Mouse (Mus musculus) right cerebral cortex, postnatal 36 days (tissue): ENCODE results near the gene Mfsd13b.
"Not testable (repeated sequence)": the region's sequence is repeated elsewhere in the genome, so short reads cannot be mapped to it uniquely, and the experiment has no call there.

Source experiments
- DNase-seq, 2 experiments: peaks; one replicate each; pipeline ENCODE4 v3.0.0; 2022; ENCODE audit warnings: low spot score in 2 of 2, mixed read lengths in 1 of 2

Gene Mfsd13b

GRCm38 (mm10) chr7:120982200-120982841 lies at the start of gene Mfsd13b, which contains the start of gene Cdr2:
Gene Mfsd13b (plus strand): TSS chr7:120982509.
Gene Cdr2 (minus strand): TSS chr7:120982312.
- DNase-seq, result peak; percentile 87 to 94

GRCm38 (mm10) chr7:120933110-120933509 lies 49.2 kb upstream of the Mfsd13b start:
- no peak for DNase-seq

- no peak for DNase-seq
Observed at GRCm38 (mm10) chr7:120933680-120934195, 48.6 kb upstream of the Mfsd13b start.

GRCm38 (mm10) chr7:120934716-120935115 lies 47.6 kb upstream of the Mfsd13b start:
- DNase-seq, result no peak

GRCm38 (mm10) chr7:120936522-120936921 lies 45.8 kb upstream of the Mfsd13b start:
- DNase-seq, result no peak

- DNase-seq, result no peak
Observed at GRCm38 (mm10) chr7:120938206-120938605, 44.1 kb upstream of the Mfsd13b start.

- no peak for DNase-seq
Observed at GRCm38 (mm10) chr7:120940343-120940742, 42.0 kb upstream of the Mfsd13b start.

GRCm38 (mm10) chr7:120941214-120941613 lies 41.1 kb upstream of the Mfsd13b start:
- DNase-seq, result no peak

- no peak for DNase-seq
Observed at GRCm38 (mm10) chr7:120942506-120942905, 39.8 kb upstream of the Mfsd13b start.

- no peak for DNase-seq
Observed at GRCm38 (mm10) chr7:120943936-120944509, 38.3 kb upstream of the Mfsd13b start.

- DNase-seq, result not testable (repeated sequence)
Observed at GRCm38 (mm10) chr7:120953591-120953990, 28.7 kb upstream of the Mfsd13b start.

- no peak for DNase-seq
Observed at GRCm38 (mm10) chr7:120960116-120960515, 22.2 kb upstream of the Mfsd13b start.

GRCm38 (mm10) chr7:120960601-120961000 lies 21.7 kb upstream of the Mfsd13b start:
- no peak for DNase-seq

- no peak for DNase-seq
Observed at GRCm38 (mm10) chr7:120961893-120962292, 20.4 kb upstream of the Mfsd13b start.

- DNase-seq, result no peak
Observed at GRCm38 (mm10) chr7:120963126-120963525, 19.2 kb upstream of the Mfsd13b start.

GRCm38 (mm10) chr7:120969221-120969620 lies 13.1 kb upstream of the Mfsd13b start:
- DNase-seq, result no peak

GRCm38 (mm10) chr7:120970112-120970511 lies 12.2 kb upstream of the Mfsd13b start:
- DNase-seq, result no peak

GRCm38 (mm10) chr7:120972471-120972870 lies 9.8 kb upstream of the Mfsd13b start:
- DNase-seq, result not testable (repeated sequence)

GRCm38 (mm10) chr7:120974001-120974400 lies 8.3 kb upstream of the Mfsd13b start:
- no peak for DNase-seq

- no peak for DNase-seq
Observed at GRCm38 (mm10) chr7:120977063-120977462, 5.2 kb upstream of the Mfsd13b start.

GRCm38 (mm10) chr7:120980041-120980440 lies 2.3 kb upstream of the Mfsd13b start:
- no peak for DNase-seq

GRCm38 (mm10) chr7:120980931-120981924 lies 1.1 kb upstream of the Mfsd13b start:
- peak in 1 of 2 experiments; percentile 10 for DNase-seq
